Mouse (Mus musculus): ENCODE measurements around the gene Ube2e2.
A peak's percentile ranks its signal among the peaks of the same experiment; 100 is the strongest.
"Not testable (repeated sequence)": the region's sequence is repeated elsewhere in the genome, so short reads cannot be mapped to it uniquely, and the experiment has no call there.

Ube2e2 gene

GRCm38 (mm10) chr14:18731154-18731553 is 162.9 kb downstream of the Ube2e2 start:
- DNase-seq: no peak

- DNase-seq: no peak
Measured at GRCm38 (mm10) chr14:18720601-18721591, 173.2 kb downstream of the Ube2e2 start.

GRCm38 (mm10) chr14:18716970-18717369 is 177.1 kb downstream of the Ube2e2 start:
- no peak for DNase-seq

GRCm38 (mm10) chr14:18715529-18715928 is 178.5 kb downstream of the Ube2e2 start:
- no peak for DNase-seq

- no peak for DNase-seq
Measured at GRCm38 (mm10) chr14:18697662-18698225, 196.3 kb downstream of the Ube2e2 start.

GRCm38 (mm10) chr14:18696418-18696817 is 197.6 kb downstream of the Ube2e2 start:
- not testable (repeated sequence) for DNase-seq

GRCm38 (mm10) chr14:18678121-18678836 is 215.8 kb downstream of the Ube2e2 start:
- peak; percentile 62 to 72 for DNase-seq

GRCm38 (mm10) chr14:18670712-18671111 is 223.4 kb downstream of the Ube2e2 start:
- DNase-seq: no peak

GRCm38 (mm10) chr14:18669301-18669935 is 224.6 kb downstream of the Ube2e2 start:
- DNase-seq: no peak

GRCm38 (mm10) chr14:18668309-18668708 is 225.8 kb downstream of the Ube2e2 start:
- peak in 1 of 2 experiments; percentile 14 for DNase-seq

GRCm38 (mm10) chr14:18667755-18668154 is 226.3 kb downstream of the Ube2e2 start:
- DNase-seq: no peak

GRCm38 (mm10) chr14:18666251-18666650 is 227.8 kb downstream of the Ube2e2 start:
- DNase-seq: no peak

- DNase-seq: no peak
Measured at GRCm38 (mm10) chr14:18665267-18666024, 228.6 kb downstream of the Ube2e2 start.

GRCm38 (mm10) chr14:18663666-18664065 is 230.4 kb downstream of the Ube2e2 start:
- DNase-seq: no peak

- DNase-seq: no peak
Measured at GRCm38 (mm10) chr14:18657777-18658753, 236.0 kb downstream of the Ube2e2 start.

GRCm38 (mm10) chr14:18649123-18649675 is 244.9 kb downstream of the Ube2e2 start:
- DNase-seq: peak in 1 of 2 experiments; percentile 10

- no peak for DNase-seq
Measured at GRCm38 (mm10) chr14:18641656-18642055, 252.4 kb downstream of the Ube2e2 start.

- DNase-seq: no peak
Measured at GRCm38 (mm10) chr14:18638753-18639456, 255.2 kb downstream of the Ube2e2 start.

- DNase-seq: no peak
Measured at GRCm38 (mm10) chr14:18637739-18638138, 256.3 kb downstream of the Ube2e2 start.

GRCm38 (mm10) chr14:18628170-18628569 is 265.9 kb downstream of the Ube2e2 start:
- DNase-seq: no peak
